Mouse (Mus musculus): ENCODE measurements around the gene Mrpl51. TPM values are rescaled to one million over a fixed set of nuclear protein-coding genes. Genes with fewer than 3 reads are reported as not detected.

The Mrpl51 gene
- 222 and 232 TPM in 2 replicates for total RNA-seq (2021)
- long read RNA-seq, experiment 1, transcript Mrpl51-201 (3 exons, 3,427 nt): major isoform, 93 of 150 reads
- long read RNA-seq, experiment 1, transcript Mrpl51-202 (3 exons, 855 nt): minor isoform, 9 of 150 reads
- long read RNA-seq, experiment 1, partial matches to known transcripts: 45 of 150 reads
- long read RNA-seq, experiment 1, other reads (novel, unspliced or antisense): 2 of 150 reads
- long read RNA-seq, experiment 2, transcript Mrpl51-201 (3 exons, 3,427 nt): major isoform, 104 of 173 reads
- long read RNA-seq, experiment 2, transcript Mrpl51-202 (3 exons, 855 nt): minor isoform, 8 of 173 reads
- long read RNA-seq, experiment 2, partial matches to known transcripts: 61 of 173 reads
- long read RNA-seq, experiment 2, other reads (novel, unspliced or antisense): 0 of 173 reads

DNA sequence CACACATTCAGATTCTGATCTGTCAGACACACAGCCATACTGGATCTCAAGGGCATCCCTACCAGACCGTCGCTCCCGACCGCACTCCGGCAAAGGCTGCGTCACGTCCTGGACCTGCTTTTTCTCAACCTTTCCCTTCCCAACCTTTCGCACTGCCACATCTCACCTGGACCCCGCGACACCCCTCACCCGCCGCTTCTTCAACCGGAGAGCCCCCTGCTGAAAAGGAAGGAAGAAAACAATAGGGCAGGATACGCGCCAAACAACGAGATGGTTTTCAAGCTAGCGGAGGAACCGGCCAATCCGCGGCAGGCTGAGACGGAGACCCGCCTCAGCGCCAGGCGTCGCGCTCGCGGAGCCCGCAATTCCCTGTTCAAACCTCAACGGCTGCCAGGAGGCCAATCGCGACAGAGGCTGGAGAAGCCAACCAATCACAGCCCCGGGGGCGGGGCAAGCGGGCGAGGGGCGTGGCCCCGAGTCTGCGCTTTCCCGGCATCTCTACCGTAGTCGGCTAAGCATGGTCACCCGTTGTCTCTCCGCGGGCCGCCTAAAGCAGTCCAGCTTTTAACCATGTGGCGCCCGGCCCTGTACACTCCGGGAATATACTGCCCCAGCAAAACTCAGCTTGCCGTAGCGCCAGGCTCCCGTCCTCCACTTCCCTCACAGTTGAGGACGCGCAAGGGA lies at the start of gene Mrpl51, which contains the start of gene Ncapd2:
TSS of gene Mrpl51 (plus strand) at position 470 of the 684 bp plus-strand sequence.
TSS of gene Ncapd2 (minus strand) at position 370 of the 684 bp plus-strand sequence.
- peak; percentile 98 for DNase-seq

DNA sequence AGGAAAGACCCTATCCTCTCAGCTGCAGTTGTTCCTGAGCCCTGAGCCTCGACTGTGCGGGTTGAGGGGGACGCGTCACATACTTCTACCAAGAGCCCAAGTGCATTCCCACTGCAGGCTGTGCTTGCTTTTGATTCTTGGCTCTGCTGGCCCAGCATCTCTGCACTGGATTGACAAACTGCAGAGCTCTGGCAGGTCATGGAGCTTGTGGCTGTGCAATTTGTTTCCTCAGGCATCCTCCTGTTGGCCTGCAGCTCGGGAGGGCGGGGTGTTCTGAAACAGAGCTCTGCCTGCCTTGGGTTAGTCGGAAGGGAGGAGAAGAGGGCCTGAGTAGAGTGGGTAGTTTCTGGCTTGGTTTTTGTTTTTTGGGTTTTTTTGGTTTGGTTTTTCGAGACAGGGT lies 49.2 kb upstream of the Mrpl51 start:
- DNase-seq: no peak

DNA sequence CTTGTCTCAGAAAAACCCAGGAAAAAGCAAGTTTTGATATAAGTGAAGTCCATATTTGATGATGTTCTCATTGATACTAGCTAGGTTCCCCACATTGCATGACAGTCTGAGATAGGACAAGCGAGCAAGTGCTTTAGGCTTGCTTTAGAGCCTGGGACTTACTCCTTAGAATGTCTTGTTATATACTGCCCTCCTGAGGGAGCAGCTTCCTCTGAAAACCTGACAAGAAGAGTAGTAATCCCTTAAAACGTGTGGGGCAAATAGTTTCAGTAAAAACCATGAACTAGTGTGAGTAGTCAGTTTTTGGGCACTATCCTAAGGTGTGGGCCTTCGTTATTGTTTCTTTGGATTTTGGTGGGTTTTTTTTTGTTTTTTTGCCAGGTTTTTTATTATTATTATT lies 48.5 kb upstream of the Mrpl51 start:
- no peak for DNase-seq

DNA sequence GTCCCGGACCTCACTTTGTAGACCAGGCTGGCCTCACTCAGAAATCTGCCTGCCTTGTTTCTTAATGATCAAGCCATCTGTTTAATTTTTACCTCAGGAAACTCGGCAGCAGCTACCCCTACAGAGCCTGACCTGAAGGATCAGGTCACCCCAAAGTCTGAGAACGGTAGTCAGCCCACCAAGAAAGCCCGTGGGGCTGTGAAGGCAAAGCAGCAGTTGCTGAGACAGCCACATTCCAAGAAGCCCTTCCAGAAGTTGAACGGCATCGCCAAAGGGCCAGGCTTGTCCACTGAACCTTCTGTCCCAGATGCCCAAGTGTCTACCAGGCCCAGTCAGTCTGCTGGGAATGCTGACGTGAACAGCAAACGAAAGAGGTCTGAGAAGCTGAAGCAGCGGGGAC lies 47.7 kb upstream of the Mrpl51 start:
- DNase-seq: no peak

DNA sequence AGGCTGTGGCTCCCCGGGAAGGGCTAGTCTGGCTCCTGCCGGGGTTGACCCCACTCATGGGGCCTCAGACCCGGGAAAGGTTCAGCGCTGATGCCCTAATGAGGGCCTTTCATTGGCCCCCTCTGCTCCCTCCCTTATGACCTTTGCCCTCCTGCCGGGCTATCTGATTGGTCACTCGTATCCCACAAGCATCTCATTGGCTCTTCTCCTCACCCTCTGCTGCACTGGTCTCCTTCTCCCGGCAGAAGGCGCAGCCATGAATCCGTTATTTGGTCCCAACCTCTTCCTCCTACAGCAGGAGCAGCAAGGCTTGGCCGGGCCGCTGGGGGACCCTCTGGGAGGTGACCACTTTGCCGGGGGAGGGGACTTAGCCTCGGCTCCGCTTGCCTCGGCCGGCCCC lies 46.6 kb upstream of the Mrpl51 start, which contains the start of gene Iffo1:
TSS of gene Iffo1 (plus strand) at position 241 of the 400 bp plus-strand sequence.
- peak; percentile 95 for DNase-seq

DNA sequence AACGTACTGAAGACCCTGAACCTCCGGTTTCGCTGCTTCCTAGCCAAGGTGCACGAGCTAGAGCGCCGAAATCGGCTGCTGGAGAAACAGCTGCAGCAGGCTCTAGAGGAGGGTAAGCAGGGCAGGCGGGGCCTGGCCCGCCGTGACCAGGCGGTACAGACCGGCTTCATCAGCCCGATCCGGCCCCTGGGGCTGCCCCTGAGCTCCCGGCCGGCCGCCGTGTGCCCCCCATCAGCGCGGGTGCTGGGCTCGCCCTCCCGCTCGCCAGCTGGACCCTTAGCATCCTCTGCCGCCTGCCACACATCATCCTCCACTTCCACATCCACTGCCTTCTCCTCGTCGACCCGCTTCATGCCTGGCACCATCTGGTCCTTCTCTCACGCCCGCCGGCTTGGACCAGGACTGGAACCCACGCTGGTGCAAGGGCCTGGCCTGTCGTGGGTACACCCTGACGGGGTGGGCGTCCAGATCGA lies 46.1 kb upstream of the Mrpl51 start:
- peak; percentile 35 for DNase-seq

DNA sequence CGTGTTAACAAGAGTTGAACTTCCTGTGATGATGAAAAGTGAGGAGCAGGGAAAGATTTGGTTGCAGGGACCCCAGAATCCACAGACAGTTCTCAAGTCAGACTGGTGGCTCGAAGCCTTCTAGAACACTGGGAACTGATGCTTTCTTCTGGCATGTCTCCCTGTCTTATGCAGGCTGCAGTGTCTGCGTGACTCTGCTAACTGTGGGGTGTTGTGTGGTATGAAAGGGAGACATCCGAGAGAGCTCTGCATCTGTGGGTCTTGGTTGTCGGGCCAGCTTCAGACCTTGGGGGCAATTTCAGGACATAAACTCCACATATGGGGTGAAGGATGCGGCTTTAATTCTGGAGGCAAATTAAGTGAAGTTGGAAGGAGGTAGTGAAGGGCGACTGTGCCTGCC lies 45.5 kb upstream of the Mrpl51 start:
- no peak for DNase-seq

DNA sequence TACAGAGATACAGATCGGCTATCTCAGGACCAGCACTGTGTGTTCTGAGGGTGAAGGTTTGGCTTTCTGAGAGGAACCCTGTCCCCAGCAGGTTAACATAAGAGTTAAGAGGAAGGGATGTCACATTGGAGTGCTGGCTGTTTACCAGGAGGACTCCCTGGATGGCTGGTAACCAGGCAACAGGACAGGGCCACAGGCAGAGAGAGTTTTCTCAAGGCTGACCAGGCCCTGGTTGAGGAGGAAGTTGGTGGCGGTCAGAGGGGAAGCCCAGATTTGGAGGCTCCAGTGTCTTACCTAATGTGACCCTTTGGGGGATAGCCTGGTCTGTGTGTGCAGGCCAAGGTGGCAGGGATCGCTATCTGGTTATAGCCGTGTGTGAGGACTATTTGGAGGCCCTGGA lies 44.8 kb upstream of the Mrpl51 start:
- DNase-seq: peak; percentile 81

DNA sequence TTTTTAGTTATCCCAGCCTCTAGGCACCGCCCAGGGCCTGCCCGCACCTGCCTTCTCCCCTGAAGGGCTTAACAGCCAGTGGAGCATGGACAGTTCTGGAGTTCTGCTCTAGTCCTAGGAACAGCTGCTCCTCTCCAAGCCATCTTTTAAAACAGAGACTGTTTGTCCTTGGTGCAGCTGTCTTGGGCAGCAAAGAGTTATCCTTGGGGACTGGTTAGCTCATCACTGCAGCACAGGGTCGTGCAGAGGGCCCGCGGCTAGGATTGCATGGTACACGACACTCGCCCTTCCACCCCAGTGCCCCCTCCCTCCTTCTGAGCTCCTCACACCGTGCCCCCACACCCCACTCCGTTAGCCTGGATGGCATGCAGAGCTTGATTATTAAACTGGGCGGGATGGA lies 44.3 kb upstream of the Mrpl51 start:
- peak; percentile 39 for DNase-seq

DNA sequence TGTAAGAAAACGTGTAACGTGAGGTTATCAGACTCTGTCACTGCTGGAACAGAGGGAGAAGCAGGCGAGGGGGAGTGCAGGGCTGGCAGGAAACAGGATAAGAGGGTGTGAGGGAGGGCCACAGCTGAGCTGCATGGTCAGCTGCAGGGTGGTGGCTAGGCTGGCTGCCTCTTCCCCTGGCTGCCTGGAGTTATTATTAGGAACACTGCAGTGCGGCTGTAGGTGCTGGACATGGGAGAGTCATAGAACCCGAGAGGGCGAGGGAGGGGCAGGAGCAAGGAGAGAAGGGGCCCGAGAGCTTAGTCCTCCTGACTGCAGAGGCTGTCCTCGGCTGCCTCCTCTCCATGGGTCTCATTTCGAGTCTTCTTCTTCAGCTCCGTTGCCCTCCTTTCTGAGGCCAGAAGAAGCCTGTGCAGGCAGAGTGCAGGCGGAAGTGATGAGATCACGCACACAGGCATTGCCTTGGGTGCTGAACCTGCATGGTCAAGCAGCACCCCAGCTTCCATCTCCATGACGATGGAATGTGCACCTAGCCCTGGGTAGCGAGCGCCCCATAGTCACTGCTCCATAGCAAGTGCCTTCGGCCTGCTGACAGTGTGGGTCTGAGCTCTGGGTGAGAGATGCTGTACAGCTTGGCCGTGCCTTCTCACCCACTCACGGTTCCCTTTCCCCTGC lies 43.2 kb upstream of the Mrpl51 start:
- peak; percentile 66 for DNase-seq

DNA sequence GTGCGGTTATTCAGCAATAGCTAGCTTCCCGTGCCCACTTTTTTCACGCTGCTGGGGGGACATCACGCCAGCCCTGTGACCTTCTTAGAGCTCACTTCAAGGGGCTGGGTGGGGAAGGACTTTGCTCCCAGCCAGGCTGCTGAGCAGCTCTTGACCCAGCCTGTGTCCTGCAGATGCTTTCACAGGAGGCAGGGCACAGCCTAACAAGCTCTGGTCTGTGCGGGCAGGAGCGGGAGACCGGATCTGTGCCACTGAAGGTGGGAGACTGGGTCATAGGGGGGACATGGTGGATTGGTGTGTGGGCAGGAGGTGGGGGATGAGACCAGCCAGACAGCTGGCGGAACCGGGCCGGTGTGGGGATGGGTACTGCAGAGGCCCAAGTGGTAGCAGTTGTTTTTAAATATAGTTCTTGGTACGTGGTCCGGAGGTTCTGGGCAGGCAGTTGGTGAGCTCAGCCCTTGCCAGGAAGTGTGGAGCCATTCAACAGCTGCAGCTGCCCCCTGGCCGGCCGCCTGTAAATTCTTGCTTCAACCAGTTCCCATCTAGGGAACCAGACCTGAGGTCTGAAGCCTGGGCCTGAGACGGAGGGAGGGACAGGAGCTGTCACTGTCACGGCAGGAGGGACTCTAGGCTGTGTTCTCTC lies 42.6 kb upstream of the Mrpl51 start:
- DNase-seq: peak; percentile 55

DNA sequence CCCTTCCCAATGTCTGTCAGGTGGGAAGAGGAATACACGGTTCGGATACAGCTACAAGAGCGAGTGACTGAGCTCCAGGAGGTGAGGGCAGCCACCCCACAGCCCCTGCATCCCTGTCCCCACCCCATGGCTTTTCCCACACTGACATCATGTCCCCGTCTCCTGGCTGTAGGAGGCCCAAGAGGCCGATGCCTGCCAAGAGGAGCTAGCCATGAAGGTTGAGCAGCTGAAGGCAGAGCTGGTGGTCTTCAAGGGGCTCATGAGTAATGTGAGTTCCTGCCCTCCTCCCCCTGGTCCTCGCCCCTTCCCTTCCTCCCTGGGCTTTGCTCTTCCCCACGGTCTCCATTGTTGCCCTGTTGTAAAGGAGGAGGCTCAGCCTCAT lies 42.0 kb upstream of the Mrpl51 start:
- DNase-seq: no peak

DNA sequence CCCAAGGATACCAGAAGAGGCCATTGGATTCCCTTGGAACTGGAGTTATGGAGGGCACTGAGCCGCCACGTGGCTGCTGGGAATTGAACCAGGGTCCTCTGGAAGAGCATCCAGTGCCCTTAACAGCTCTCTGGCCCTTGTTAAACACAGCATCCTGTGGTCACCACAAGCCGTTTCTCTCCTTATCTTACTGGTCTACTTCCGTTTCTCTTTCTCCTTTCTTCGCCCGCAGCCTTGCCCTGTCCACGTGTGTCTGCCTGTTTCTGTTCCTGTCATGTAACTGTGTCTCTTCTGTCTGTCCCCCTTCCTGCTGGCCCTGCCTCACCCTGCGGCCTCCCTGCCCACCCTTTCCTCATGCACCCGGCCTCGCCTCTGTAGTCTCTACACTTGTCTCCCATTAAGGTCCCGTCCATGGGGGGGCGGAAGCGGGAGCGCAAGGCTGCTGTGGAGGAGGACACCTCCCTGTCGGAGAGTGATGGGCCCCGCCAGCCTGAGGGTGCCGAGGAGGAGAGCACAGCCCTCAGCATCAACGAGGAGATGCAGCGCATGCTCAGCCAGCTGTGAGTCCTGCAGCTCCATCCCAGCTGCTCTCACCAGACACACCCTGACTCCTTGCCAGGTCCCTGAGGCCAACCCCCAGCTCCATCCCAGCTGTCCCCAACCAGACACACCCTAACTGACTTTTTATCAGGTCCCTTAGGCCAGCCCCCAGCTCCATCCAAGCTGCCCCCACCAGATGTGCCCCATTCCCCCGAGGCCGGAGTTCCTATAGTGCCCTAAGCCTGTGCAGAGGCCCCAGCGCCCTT lies 39.2 kb upstream of the Mrpl51 start:
- no peak for DNase-seq

DNA sequence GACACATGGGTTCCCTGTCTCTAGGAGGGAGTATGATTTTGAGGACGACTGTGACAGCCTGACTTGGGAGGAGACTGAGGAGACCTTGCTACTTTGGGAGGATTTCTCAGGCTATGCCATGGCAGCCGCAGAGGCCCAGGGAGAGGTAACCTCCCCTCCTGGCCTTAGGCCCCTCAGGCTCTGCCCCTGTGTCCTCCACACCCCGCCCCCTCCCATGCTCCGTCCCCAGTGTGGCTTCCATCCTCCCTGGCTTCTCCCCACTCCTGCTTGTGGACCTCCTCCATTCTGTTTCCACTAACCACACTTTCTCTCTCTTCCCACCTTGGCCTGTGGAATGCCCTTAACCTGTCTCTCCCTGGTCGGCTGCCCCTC lies 38.6 kb upstream of the Mrpl51 start:
- DNase-seq: no peak

DNA sequence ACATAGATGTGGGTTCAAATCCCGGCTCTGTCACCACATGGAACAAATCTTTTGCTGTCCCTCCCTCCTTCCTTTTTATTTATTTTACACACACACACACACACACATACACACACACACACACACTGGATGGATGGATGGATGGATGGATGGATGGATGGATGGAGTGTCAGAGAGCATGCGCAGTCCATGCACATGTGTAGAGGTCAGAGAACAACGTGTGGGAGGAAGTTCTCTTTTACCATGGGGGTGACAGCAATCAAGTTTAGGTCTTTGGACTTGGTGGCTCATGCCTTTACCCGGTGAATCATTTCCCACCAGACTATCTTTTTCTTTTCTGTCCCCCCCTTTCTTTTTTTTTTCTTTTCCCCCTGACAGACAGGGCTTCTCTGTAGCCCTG lies 37.9 kb upstream of the Mrpl51 start:
- no peak for DNase-seq

DNA sequence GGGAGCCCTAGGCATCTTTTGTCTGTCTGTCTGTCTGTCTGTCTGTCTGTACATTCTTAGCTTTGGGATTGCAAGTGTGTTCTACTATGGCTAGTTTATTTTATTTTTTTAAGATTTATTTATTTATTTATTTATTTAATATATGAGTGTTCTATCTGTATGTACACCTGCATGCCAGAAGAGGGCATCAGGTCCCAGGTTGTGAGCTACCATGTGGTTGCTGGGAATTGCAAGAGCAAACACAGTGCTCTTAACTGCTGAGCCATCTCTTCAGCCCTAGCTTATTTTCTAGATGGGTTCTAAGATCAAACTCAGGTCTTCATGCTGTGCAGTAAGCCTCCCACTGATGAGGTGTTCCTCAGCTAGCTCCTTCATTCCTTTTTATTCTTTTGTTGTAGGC lies 37.1 kb upstream of the Mrpl51 start:
- DNase-seq: no peak

DNA sequence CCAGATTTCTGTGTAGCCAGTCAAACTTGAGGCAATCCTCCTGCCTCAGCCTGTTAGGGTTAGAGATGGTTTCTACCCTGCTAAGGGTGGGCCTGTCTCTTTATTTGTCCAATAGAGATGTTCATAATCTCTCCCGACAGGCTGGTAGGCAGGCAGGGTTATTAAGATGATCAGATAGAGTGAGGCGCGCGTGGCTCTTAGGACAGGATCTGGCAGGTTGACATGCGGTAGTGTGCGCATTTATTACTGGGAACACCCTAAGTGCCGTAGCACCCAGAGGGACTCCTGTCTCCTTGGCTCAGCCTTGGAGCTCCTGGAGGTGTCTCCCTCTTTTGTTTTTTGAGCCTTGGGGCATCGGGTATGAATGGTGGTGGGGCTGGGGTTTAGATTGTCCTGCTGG lies 36.3 kb upstream of the Mrpl51 start:
- DNase-seq: no peak

DNA sequence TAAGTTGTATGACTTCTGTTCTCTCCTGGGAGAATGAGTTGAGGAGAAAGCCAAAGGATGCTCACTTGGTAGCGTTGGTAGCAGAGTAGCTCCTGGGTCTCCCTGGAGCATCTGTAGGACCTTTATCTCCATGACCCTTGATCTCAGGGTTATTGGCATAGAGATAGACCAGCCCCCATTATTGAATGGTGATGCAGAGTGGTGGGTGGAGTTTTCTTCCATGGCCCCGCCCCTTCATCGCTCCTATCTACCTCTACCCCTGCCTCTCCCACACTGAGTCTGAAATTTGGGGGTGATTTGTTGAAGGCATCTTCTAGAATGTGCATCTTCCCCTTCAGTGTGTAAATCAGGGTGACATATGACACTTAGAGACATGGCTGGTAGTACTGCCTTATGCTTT lies 35.1 kb upstream of the Mrpl51 start:
- no peak for DNase-seq

DNA sequence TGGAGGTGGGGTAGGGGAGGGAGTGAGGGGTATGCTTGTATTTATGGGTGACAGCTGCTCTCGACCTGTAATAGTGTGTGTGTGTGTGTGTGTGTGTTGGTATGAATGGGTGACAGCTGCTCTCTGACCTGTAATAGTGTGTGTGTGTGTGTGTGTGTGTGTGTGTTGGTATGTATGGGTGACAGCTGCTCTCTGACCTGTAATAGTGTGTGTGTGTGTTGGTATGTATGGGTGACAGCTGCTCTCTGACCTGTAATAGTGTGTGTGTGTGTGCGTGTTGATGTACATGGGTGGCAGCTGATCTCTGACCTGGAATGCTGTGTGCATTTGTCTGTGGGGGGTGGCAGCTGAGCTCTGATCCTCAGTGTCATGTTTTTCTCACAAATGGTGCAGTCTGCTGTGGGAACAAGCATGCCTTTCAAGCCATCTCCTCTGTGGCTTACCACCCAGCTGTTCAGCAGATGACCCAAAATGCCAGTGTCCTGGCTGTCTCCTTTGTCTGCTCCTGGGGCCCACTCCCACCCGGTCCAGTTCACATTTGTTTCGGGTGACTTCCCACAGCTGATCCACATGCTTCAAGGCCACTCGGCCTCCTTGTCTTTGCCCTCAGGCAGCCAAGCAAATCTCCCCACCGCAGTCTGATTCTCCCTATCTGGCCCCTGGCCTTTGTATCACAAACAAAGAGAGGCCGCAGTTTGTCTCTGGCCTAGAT lies 34.5 kb upstream of the Mrpl51 start:
- no peak for DNase-seq

DNA sequence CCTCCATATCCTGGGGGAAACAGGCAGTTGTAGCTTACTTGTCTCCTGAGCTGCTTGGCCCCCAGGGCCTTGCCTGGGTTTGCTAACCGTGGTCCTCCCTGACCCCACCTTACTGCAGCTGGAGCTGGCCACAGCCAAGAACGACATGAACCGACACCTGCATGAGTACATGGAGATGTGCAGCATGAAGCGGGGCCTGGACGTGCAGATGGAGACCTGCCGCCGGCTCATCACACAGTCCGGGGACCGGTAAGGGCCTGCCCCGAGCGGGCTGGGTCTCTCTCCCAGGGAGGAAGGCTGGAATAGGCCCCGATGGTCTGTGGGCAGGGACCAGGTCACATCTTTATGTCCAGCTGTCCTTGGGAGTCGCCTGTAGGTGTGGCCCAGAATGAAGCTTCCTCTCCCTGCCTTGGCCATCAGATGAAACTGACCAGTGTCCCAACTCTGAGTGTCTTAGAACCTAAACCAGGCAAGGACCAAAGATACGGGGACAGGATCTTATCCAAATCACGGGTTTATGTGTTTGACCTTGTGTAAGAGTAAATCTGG lies 32.6 kb upstream of the Mrpl51 start:
- DNase-seq: no peak

Data from adrenal gland, postnatal 14 days (tissue).